Mouse (Mus musculus) C2C12 (cell line): ENCODE measurements around the gene Akr1c6.

ENCODE experiments used
- CEBPB ChIP-seq: IDR thresholded peaks from one replicate; pipeline ENCODE4 v1.6.1; 2011; ENCODE audit warnings: low read depth, mild to moderate bottlenecking, control low read depth, moderate library complexity
- CTCF ChIP-seq: IDR thresholded peaks from one replicate; pipeline ENCODE4 v1.5.1; 2011; ENCODE audit not compliant: control insufficient read depth, insufficient read depth, insufficient read length
- MAX ChIP-seq: IDR thresholded peaks from one replicate; pipeline ENCODE4 v1.6.1; 2011; ENCODE audit warnings: mild to moderate bottlenecking, control low read depth
- MYOG ChIP-seq: IDR thresholded peaks from one replicate; pipeline ENCODE4 v1.6.1; 2011; ENCODE audit not compliant: control insufficient read depth, insufficient read length; ENCODE audit errors: extremely low read depth
- USF1 ChIP-seq: IDR thresholded peaks from one replicate; pipeline ENCODE4 v1.6.1; 2011; ENCODE audit warnings: low read depth, mild to moderate bottlenecking, control low read depth, moderate library complexity

DNA sequence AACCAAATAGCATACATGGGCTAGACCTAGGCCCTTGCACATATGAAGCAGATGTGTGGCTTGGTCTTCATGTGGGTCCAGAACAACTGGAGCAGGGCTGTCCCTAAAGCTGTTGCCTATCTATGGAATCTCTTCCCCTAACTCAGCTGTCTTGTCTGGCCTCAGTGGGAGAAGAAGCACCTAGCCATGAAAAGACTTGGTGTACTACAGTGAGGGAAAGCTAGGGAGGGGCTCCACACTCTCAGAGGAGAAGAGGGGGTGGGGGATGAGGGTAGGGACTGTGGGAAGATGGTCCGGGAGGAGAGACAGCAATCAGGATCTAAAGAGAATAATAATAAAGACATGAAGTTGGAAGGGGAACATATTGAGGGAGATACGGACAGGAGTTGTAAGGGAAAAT, 5.5 kb upstream of the Akr1c6 start:
- TF ChIP-seq CTCF (no peak), MAX (no peak), USF1 (no peak), MYOG (no peak), CEBPB (no peak)
